Mouse (Mus musculus) brown adipose tissue, adult 24 weeks (tissue): ENCODE results near the gene Ccdc190. TPM values are rescaled to one million over a fixed set of nuclear protein-coding genes. Genes with fewer than 3 reads are reported as not detected.
A peak's percentile ranks its signal among the peaks of the same experiment; 100 is the strongest.

ENCODE experiments used
- H3K27ac ChIP-seq: fragments of 200-500 bp; replicated peaks from 2 replicates; pipeline ENCODE4 v1.5.1; 2012; ENCODE audit warnings: low read depth, mild to moderate bottlenecking, low read length
- H3K4me1 ChIP-seq: fragments of 200-500 bp; 2 replicates; pipeline ENCODE4 v1.6.1; 2012; ENCODE audit warnings: low read length, mixed read lengths; ENCODE audit not compliant: control insufficient read depth, insufficient read depth, insufficient read length
- H3K4me3 ChIP-seq: fragments of 200-500 bp; 2 replicates; pipeline ENCODE4 v1.5.1; 2012; ENCODE audit warnings: low read depth, mild to moderate bottlenecking, low read length, moderate library complexity; ENCODE audit not compliant: insufficient read depth
- polyA plus RNA-seq: library from polyadenylated mRNA; stranded (reverse); fragments of >200 nt; gene quantifications from 2 replicates; pipeline ENCODE4 v1.2.4, GENCODE M21; 2012; ENCODE audit not compliant: missing spikeins, insufficient read depth, insufficient read length

Ccdc190 gene
- polyA plus RNA-seq, 1 experiment = not detected

DNA sequence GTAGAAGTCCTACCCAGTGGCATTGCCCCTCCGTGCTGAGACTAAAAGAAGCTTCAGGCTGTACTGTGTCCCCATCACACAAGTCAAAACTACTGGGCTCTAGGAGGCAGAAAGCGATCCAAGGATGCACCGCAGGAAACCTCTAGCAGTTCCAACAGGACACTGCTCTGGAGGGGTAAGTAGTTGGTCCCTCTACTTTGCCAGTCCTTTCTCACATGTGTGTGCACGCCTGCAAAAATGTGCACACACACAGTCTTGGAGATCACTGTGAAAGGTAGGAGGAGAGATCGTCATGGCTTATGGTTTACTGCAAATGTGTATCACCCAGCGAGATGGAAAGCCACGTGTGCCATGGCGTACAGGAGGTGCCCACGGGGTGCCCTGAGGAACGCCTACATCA lies 24.2 kb downstream of the Ccdc190 start:
- no peaks in the 10 kb centered on the region for H3K4me1 ChIP-seq
- H3K4me3 ChIP-seq = no peak overlapping the region
- no peak overlapping the region for H3K27ac ChIP-seq

GRCm38 (mm10) chr1:169953106-169953505 lies 24.7 kb downstream of the Ccdc190 start:
- no peak overlapping the region for H3K27ac ChIP-seq
- H3K4me3 ChIP-seq = no peak overlapping the region
- no peaks in the 10 kb centered on the region for H3K4me1 ChIP-seq

- Histone ChIP-seq H3K4me1 (no peaks in the 10 kb centered on the region), H3K4me3 (peak within 1 kb of the TSS; percentile 71), H3K27ac (no peak within 1 kb of the TSS)
These were observed 40.5 kb downstream of the Ccdc190 start, which contains the start of gene Hsd17b7 for GRCm38 (mm10) chr1:169968792-169969515. Hsd17b7 (minus strand) TSS chr1:169969241.

DNA sequence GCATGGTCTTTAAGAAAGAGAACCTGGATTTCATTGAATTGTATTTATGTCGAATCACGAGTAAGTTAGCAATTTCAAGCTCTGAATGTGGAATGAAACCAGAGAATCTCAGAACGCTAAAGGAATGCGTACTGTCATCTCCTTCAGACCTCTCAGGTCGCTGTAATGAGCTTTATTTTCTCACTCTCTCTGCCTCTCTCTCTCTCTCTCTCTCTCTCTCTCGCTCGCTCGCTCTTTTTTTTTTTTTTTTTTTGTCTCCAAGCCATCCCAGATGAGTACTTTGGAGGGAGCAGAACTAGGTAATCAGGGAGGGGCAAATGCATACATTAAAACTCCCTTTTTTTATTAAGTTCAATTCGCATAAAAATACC lies 41.1 kb downstream of the Ccdc190 start:
- Histone ChIP-seq H3K4me3 (peak overlapping the region; percentile 59), H3K4me1 (no peaks in the 10 kb centered on the region), H3K27ac (no peak overlapping the region)

DNA sequence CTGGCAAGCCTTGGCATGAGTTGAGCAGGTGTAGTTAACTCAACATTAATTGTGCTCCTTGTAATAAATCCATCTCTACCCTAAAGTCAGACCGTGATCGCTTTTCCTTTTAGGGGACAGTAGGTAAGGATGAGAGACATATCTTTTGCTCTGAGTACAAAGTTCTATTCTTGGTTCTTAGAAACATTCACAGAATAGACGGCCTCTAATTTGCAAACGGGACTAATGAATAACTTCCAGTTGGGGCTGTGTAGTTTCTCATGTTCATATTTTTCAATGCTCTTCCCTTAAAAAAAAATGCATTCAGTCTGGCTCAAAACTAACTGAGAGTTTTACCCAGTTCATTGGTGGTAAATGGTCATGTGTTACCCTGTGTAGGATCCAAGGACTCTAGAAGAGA lies 42.5 kb downstream of the Ccdc190 start:
- Histone ChIP-seq H3K4me3 (no peak overlapping the region), H3K4me1 (no peaks in the 10 kb centered on the region), H3K27ac (no peak overlapping the region)

DNA sequence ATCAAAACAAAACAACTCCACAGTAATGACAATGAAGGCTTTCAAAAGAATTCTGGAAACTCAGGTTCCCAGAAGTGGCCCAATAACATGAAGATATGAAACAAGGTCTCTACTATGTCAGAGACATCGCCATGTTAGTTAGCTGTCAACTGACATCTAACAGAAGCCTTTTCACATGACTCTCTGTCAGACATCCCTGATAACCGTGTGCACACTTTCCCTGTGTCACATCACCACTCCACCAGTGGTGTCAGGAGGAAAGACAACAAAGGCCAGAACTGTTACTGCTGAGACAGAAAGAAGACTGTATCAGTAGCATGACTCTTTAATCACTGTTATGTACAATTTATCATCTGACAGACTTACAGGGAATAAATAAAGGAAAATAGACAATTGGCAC lies 43.5 kb downstream of the Ccdc190 start:
- H3K4me3 ChIP-seq = no peak overlapping the region
- no peaks in the 10 kb centered on the region for H3K4me1 ChIP-seq
- no peak overlapping the region for H3K27ac ChIP-seq

DNA sequence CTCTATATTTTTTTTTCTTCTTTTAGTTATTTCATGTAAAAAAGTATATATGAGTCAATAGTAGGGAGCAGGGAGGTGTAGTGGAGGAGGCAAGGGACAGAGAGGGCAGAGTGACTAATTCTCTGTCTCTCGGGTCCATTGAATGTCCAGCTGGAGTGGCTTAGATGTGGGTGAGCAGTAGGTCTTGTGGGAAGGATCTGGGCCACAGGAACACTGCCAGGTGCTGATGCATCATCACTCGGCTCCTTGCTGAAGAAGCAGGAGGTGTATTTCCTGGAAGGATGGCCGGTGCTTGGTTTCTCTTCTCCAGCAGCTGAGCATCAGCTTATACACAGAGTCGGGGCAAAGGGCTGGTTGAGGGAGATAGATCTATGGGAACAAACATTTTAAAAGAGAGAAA lies 49.2 kb downstream of the Ccdc190 start:
- Histone ChIP-seq H3K27ac (no peak overlapping the region), H3K4me3 (no peak overlapping the region), H3K4me1 (no peaks in the 10 kb centered on the region)

Other genes starting within 250 kb of the Ccdc190 start
- gene Rgs4, start 181.0 kb upstream of the Ccdc190 start, polyA plus RNA-seq = 4.9 and 7.3 TPM in 2 replicates
- 5.5 and 5.6 TPM in 2 replicates for gene Hsd17b7, start 40.6 kb downstream of the Ccdc190 start, polyA plus RNA-seq
- 10.9 and 15.5 TPM in 2 replicates for gene Ddr2, start 182.1 kb downstream of the Ccdc190 start, polyA plus RNA-seq
- 54.8 and 58.0 TPM in 2 replicates for gene Uap1, start 246.3 kb downstream of the Ccdc190 start, polyA plus RNA-seq